Mouse (Mus musculus): ENCODE measurements at regions not wholly inside any gene's neighbourhood (a gene's known extent, or its start where the extent isn't known, plus 50 kb on each side); places are given as distances from the start of the nearest gene placed in this dataset.

DNA sequence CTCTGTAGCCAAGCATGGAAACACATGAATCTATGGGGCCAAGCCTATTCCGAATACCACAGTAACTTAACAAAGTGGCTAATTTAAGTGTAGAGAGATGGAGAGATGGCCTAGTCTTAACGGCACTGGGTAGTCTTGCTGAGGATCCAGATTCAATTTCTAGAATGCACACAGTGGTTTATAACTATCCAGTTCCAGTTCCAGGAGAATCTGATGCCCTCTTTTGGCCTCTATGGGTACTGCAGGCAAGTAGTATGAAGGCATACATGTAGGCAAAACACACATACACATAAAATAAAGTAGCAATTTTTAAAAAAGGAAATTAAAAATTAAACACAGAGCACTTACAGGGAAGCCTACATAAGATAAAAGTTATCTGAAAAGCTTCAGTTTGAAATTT is 819.4 kb downstream of the Tmem132b start:
- no peak for TF ChIP-seq CTCF (IDR thresholded peaks at IDR 0.05; ENCODE audit: low read depth, low read length)
- TF ChIP-seq POLR2A (IDR thresholded peaks at IDR 0.05; ENCODE audit: insufficient read depth, low read length), result no peak
- TF ChIP-seq EP300 (IDR thresholded peaks at IDR 0.05; ENCODE audit: insufficient read depth, low read depth, low read length), result no peak

Data from ES-Bruce4 (cell line).